Mouse (Mus musculus) cerebellum, adult 2 months (tissue): ENCODE results near the gene Sema4a. TPM values are rescaled to one million over a fixed set of nuclear protein-coding genes. Genes with fewer than 3 reads are reported as not detected.
A peak's percentile ranks its signal among the peaks of the same experiment; 100 is the strongest.

Source experiments
- DNase-seq, 2 experiments: peaks; one replicate each; pipeline ENCODE4 v3.0.0; 2021
- H3K27ac ChIP-seq: fragments of 200-500 bp; 2 replicates; pipeline ENCODE4 v1.5.1; 2012; ENCODE audit warnings: low read length, control low read depth, inconsistent platforms; ENCODE audit not compliant: insufficient read depth
- H3K27me3 ChIP-seq: fragments of 200-500 bp; 2 replicates; pipeline ENCODE4 v1.6.1; 2012; ENCODE audit warnings: inconsistent platforms, mild to moderate bottlenecking, low read length, moderate library complexity; ENCODE audit not compliant: control insufficient read depth, insufficient read depth
- H3K4me1 ChIP-seq: fragments of 200-500 bp; 2 replicates; pipeline ENCODE4 v1.6.1; 2011; ENCODE audit warnings: low read length; ENCODE audit not compliant: control insufficient read depth, insufficient read depth
- H3K4me3 ChIP-seq: fragments of 200-500 bp; replicated peaks from 2 replicates; pipeline ENCODE3; 2011; ENCODE audit warnings: mild to moderate bottlenecking, low read depth, low read length, control low read depth; ENCODE audit not compliant: insufficient read depth
- CTCF ChIP-seq: fragments of 200-500 bp; IDR thresholded peaks from 2 replicates; pipeline ENCODE4 v1.5.1; 2011; ENCODE audit warnings: low read depth, mild to moderate bottlenecking, control low read depth, low read length, moderate library complexity, borderline replicate concordance; ENCODE audit not compliant: insufficient read depth
- POLR2A ChIP-seq: fragments of 200-500 bp; IDR thresholded peaks from 2 replicates; pipeline ENCODE4 v1.6.1; 2011; ENCODE audit warnings: low read length, control low read depth, borderline replicate concordance; ENCODE audit not compliant: insufficient read depth
- WGBS: fragments of 180-500 bp; shearing (Covaris S2); methylation state at CpG from one replicate; pipeline ENCODE4 v1.1.7; 2018; 5-methylcytosine and 5-hydroxymethylcytosine counted together
- polyA plus RNA-seq: library from polyadenylated mRNA; depleted of rRNA; stranded (reverse); fragments of >200 nt; gene quantifications from 2 replicates; pipeline ENCODE4 v1.2.3, GENCODE M21; 2012

Sema4a gene
- polyA plus RNA-seq, 1 experiment: 31.8 TPM

GRCm38 (mm10) chr3:88502641-88503504 is 41.9 kb upstream of the Sema4a start:
- Histone ChIP-seq H3K27ac (peak overlapping the region; percentile 83), H3K4me3 (peak overlapping the region; percentile 90), H3K27me3 (no peaks in the 10 kb centered on the region), H3K4me1 (peaks cover 14% of the 10 kb centered on the region)
- DNase-seq: peak; percentile 95 to 96
- WGBS: under 1% methylated on average over 55 of the region's 55 CpGs
- TF ChIP-seq CTCF: no peak
- peak; percentile 99 for TF ChIP-seq POLR2A

- Histone ChIP-seq H3K27me3 (no peaks in the 10 kb centered on the region), H3K4me3 (peak overlapping the region; percentile 90), H3K4me1 (peaks cover 14% of the 10 kb centered on the region), H3K27ac (no peak overlapping the region; the same call in 1 of the 2 replicates)
- WGBS: 12% methylated on average over 11 of the region's 11 CpGs
- DNase-seq: peak; percentile 46 to 56
- TF ChIP-seq POLR2A: no peak
- no peak for TF ChIP-seq CTCF
Observed at GRCm38 (mm10) chr3:88502031-88502571, 41.1 kb upstream of the Sema4a start.

DNA sequence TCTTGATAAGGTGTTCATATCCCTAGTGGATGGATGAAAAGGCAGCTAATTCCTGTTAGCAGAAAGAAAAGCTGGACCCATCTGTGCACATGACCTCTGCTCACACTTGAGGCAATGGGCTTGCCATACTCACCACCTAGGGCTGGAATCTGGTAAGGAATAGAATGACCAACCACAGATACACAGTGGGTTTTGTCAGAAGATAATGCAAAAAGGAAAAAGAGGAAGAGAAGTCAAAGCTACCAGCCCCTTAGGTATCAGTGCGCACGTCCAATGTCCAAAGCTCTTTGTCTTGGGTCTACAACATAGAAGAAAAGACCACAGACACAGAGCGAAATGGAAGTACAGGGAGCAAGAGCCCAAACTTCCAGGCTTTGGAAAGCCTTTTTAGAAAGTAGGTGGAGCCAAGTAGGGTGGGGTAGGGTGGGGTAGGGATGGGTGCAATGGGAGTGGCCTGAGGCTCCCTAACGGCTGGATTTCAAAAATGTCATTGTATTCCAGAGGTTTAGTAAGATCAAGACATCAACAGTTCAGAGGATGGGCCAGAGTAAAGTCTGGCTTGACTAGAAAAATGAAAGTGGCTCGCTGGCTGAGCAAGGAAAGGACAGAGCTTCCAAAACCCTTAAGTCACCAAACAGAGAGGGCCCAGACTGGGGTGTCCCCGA is 40.5 kb upstream of the Sema4a start:
- Histone ChIP-seq H3K27me3 (no peaks in the 10 kb centered on the region), H3K4me3 (peak overlapping the region; percentile 90), H3K27ac (no peak overlapping the region), H3K4me1 (peaks cover 14% of the 10 kb centered on the region)
- WGBS: 56% methylated on average over 6 of the region's 6 CpGs
- TF ChIP-seq CTCF (no peak), POLR2A (no peak)
- no peak for DNase-seq

DNA sequence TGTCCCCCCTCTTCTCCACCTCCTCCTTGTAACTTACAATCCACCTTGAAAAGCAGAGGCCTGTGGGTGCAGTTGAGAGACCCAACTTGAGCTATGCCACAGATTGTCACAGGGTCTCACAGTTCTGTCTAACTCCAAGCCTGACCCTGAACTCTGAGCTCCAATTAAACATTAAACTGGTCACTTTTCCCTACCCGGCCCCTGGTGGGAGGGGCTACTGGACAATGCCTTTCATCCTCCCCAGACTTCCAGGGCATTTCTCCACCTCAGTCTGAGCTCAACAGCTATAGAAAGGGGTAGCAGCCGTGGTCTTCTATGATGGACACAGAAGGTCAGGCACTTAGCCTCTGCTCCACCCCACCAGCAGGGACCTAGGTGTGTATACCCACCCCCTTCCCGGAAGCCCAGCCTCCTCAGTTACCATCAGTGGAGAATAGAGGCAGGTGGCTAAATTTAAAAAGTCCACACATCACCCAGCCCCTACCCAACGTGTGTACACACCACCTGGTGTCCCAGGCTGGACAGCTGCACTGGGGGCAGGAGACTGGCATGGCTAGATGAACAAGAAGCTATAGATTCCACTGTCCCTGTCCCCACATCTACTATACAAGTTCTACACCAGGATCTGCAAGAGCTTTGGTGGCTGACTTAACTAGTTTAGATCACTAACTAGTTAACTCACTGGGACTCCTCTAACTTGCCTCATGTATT is 39.8 kb upstream of the Sema4a start:
- TF ChIP-seq CTCF (no peak), POLR2A (no peak)
- H3K27ac ChIP-seq: no peak overlapping the region
- peaks cover 16% of the 10 kb centered on the region for H3K4me1 ChIP-seq
- DNase-seq: no peak
- no peaks in the 10 kb centered on the region for H3K27me3 ChIP-seq
- WGBS: 49% methylated on average over 4 of the region's 4 CpGs
- no peak overlapping the region for H3K4me3 ChIP-seq

DNA sequence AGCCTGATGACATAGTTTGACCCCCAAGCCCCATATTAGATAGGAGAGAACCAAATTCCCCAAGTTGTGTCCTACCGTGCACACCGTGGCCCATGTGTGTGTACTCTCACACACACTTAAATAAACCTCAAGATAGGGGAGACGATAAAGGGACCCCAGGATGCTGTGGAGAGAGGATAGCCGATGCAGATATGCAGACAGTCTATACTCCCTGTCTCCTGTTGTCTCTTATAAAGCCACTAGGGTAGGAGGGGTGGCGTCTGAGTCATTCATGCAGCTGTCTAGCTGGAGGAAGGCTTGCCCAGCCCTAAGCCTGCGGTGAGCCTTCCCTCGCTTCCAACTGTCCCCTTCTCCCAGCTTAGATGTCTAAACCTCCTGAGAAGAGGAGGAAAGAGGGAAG is 39.1 kb upstream of the Sema4a start:
- 73% methylated on average over 7 of the region's 7 CpGs for WGBS
- no peak for DNase-seq
- Histone ChIP-seq H3K27ac (no peak overlapping the region), H3K4me3 (no peak overlapping the region), H3K4me1 (peaks cover 22% of the 10 kb centered on the region), H3K27me3 (no peaks in the 10 kb centered on the region)
- TF ChIP-seq CTCF (no peak), POLR2A (no peak)

GRCm38 (mm10) chr3:88499580-88499979 is 38.6 kb upstream of the Sema4a start:
- no peaks in the 10 kb centered on the region for H3K27me3 ChIP-seq
- TF ChIP-seq POLR2A (no peak), CTCF (no peak)
- H3K4me1 ChIP-seq: peaks cover 24% of the 10 kb centered on the region
- WGBS: 74% methylated on average over 4 of the region's 4 CpGs
- H3K4me3 ChIP-seq: no peak overlapping the region
- no peak overlapping the region for H3K27ac ChIP-seq
- DNase-seq: no peak

- H3K27ac ChIP-seq: no peak overlapping the region
- no peaks in the 10 kb centered on the region for H3K27me3 ChIP-seq
- peak in 1 of 2 experiments; percentile 47 for DNase-seq
- 38% methylated on average over 10 of the region's 10 CpGs for WGBS
- no peak for TF ChIP-seq POLR2A
- no peak overlapping the region for H3K4me3 ChIP-seq
- peaks cover 20% of the 10 kb centered on the region; the same call in 1 of the 2 replicates for H3K4me1 ChIP-seq
Observed at GRCm38 (mm10) chr3:88495741-88496415, 34.9 kb upstream of the Sema4a start.
